Mouse (Mus musculus): ENCODE measurements around the gene Xrcc5. TPM values are rescaled to one million over a fixed set of nuclear protein-coding genes. Genes with fewer than 3 reads are reported as not detected.

Xrcc5 gene
- polyA plus RNA-seq, 1 experiment from 2014 or later = 16.7 TPM

DNA sequence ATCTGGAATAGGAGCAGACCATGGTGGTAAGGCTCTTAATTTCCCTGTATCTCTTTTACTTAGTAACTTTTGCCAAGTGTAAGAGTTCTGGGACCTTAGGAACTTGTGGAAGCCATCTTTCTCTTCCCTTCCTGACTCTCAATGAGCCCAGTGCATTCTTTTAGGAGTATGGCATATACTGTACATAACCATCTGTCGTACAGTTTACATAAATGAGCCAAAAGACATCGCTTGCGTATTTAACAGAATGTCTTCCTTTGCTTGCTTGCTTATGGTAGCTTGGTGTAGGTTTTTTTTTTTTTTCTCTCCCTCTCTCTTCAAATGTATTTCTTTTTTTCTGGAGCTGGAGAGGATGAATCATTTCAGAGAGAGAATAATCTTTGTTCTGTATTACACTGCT, 65.7 kb downstream of the Xrcc5 start:
- Histone ChIP-seq H3K9ac (no peak overlapping the region), H3K4me3 (replicated peaks; ENCODE audit: low read length) (no peak overlapping the region), H3K27ac (peak overlapping the region; percentile 43; the same call in 1 of the 2 replicates), H3K27me3 (ENCODE audit: control insufficient read depth, insufficient read depth, low read length) (no peaks in the 10 kb centered on the region), H3K4me2 (replicated peaks) (no peak overlapping the region), H3K4me1 (replicated peaks; ENCODE audit: control insufficient read depth, insufficient read depth, low read length) (no peaks in the 10 kb centered on the region), H3K9me3 (ENCODE audit: control insufficient read depth, low read length) (no peaks in the 10 kb centered on the region), H3K36me3 (replicated peaks; ENCODE audit: control insufficient read depth, insufficient read depth) (no peaks in the 10 kb centered on the region)
- WGBS = 89% methylated on average over 3 of the region's 3 CpGs
- ATAC-seq (ENCODE audit: low FRiP score) (no peak), DNase-seq (ENCODE audit: low spot score) (no peak)

DNA sequence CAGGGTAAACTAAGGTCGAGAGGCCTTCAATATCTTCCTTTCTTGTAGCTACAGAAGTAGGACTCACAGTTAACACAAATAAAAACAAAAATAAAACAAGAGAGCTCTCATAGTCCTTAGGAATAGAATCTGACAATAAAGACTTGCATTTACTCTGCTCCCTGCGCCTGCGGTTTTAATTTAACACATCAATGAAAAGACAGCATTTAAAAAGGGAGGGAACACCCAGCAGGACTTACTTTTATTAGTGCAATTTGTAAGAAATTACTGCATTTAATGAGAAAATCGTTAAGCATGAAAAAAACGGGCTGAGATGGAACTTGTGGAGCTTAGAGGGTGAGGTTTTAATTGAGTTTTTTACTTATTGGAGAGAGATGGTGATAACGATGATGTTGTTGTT, 66.4 kb downstream of the Xrcc5 start:
- Histone ChIP-seq H3K4me2 (replicated peaks) (no peak overlapping the region), H3K27me3 (ENCODE audit: control insufficient read depth, insufficient read depth, low read length) (no peaks in the 10 kb centered on the region), H3K27ac (peak overlapping the region; percentile 36; the same call in 1 of the 2 replicates), H3K9me3 (ENCODE audit: control insufficient read depth, low read length) (no peaks in the 10 kb centered on the region), H3K9ac (no peak overlapping the region), H3K4me3 (replicated peaks; ENCODE audit: low read length) (no peak overlapping the region), H3K36me3 (replicated peaks; ENCODE audit: control insufficient read depth, insufficient read depth) (no peaks in the 10 kb centered on the region), H3K4me1 (replicated peaks; ENCODE audit: control insufficient read depth, insufficient read depth, low read length) (no peaks in the 10 kb centered on the region)
- ATAC-seq (ENCODE audit: low FRiP score) (no peak), DNase-seq (ENCODE audit: low spot score) (no peak)
- 69% methylated on average over 6 of the region's 6 CpGs for WGBS

DNA sequence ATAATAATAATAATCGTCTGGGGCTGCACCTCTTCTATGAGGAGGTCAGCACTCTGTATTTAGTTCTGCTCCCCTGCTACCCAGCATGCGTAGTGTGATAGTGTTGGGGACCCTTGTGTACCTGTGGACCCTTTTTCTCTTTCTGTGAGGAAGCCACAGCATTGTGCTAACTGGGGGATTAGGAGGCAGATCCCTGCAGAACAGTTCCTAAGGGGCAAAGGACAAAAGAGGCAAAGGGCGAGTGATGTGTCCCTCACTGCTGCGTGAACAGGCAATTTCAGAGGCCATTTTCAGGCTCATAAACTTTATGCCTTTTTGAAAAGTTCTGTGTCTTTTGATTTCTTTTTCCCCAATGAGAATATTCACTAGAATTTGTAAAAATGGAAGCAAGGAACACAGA, 66.8 kb downstream of the Xrcc5 start:
- WGBS = 60% methylated on average over 4 of the region's 4 CpGs
- DNase-seq (ENCODE audit: low spot score) (no peak), ATAC-seq (ENCODE audit: low FRiP score) (no peak)
- Histone ChIP-seq H3K4me2 (replicated peaks) (no peak overlapping the region), H3K4me1 (replicated peaks; ENCODE audit: control insufficient read depth, insufficient read depth, low read length) (0 out of 2 replicates have a peak, but pooled peaks cover under 1% of the 10 kb centered on the region), H3K27ac (no peak overlapping the region), H3K27me3 (ENCODE audit: control insufficient read depth, insufficient read depth, low read length) (no peaks in the 10 kb centered on the region), H3K9me3 (ENCODE audit: control insufficient read depth, low read length) (no peaks in the 10 kb centered on the region), H3K36me3 (replicated peaks; ENCODE audit: control insufficient read depth, insufficient read depth) (no peaks in the 10 kb centered on the region), H3K4me3 (replicated peaks; ENCODE audit: low read length) (no peak overlapping the region), H3K9ac (no peak overlapping the region)

DNA sequence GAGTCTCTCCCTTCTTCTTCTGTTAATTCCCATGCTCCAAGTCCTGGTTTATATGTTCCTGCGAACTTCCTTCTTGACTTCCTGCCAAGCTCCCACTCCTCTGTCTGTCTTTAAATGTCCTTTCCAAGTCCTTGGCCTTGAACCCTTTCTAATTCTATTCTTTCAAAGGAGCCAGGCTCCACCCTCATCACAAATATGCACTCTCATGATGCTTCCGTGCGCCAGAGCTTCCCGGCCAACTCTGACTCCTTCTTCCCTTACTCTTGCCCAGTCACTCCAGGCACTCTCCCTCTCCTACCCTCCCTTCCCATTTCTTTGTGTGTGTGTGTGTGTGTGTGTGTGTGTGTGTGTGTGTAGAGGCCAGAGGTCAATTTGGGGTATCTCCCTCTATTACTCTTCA, 70.9 kb downstream of the Xrcc5 start:
- Histone ChIP-seq H3K27me3 (ENCODE audit: control insufficient read depth, insufficient read depth, low read length) (no peaks in the 10 kb centered on the region), H3K27ac (no peak overlapping the region), H3K4me2 (replicated peaks) (no peak overlapping the region), H3K36me3 (replicated peaks; ENCODE audit: control insufficient read depth, insufficient read depth) (0 out of 2 replicates have a peak, but pooled peaks cover 6% of the 10 kb centered on the region), H3K4me1 (replicated peaks; ENCODE audit: control insufficient read depth, insufficient read depth, low read length) (0 out of 2 replicates have a peak, but pooled peaks cover 11% of the 10 kb centered on the region), H3K4me3 (replicated peaks; ENCODE audit: low read length) (no peak overlapping the region), H3K9ac (no peak overlapping the region), H3K9me3 (ENCODE audit: control insufficient read depth, low read length) (no peaks in the 10 kb centered on the region)
- ATAC-seq (ENCODE audit: low FRiP score) (no peak), DNase-seq (ENCODE audit: low spot score) (no peak)
- WGBS = 86% methylated on average over 4 of the region's 4 CpGs

DNA sequence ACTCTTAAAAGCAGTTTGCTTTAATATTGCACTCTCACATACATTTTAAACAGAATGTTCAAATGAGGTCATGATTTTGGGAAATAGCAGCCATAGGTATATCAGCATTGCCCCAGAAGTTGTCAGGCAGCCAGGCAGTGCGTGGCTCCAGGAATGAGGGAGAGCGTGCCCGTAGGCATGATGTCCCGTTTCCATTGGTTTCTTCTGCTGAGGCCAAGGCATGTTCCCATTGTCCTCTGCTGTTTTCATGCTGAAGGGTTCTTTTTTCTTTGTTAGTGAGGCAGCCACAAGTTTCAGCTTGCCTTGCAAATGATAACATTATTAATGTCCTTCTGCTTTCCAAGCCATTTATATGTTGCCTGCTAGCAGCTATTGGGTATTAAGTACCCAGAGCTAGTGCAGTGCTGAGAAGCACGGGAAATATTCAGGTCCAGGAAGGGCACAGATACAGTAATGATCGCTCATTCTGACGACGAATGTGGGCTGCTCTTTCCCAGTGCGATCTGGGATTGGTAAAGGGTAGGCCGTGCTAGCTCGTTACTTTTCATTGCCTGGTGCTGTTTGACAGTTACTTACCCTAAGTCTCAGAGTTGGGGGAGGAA, 72.6 kb downstream of the Xrcc5 start:
- Histone ChIP-seq H3K4me2 (replicated peaks) (no peak overlapping the region), H3K27ac (peak overlapping the region; percentile 64; the same call in 1 of the 2 replicates), H3K9ac (no peak overlapping the region), H3K4me3 (replicated peaks; ENCODE audit: low read length) (no peak overlapping the region), H3K9me3 (ENCODE audit: control insufficient read depth, low read length) (no peaks in the 10 kb centered on the region), H3K36me3 (replicated peaks; ENCODE audit: control insufficient read depth, insufficient read depth) (0 out of 2 replicates have a peak, but pooled peaks cover 6% of the 10 kb centered on the region), H3K4me1 (replicated peaks; ENCODE audit: control insufficient read depth, insufficient read depth, low read length) (0 out of 2 replicates have a peak, but pooled peaks cover 11% of the 10 kb centered on the region), H3K27me3 (ENCODE audit: control insufficient read depth, insufficient read depth, low read length) (no peaks in the 10 kb centered on the region)
- 72% methylated on average over 11 of the region's 11 CpGs for WGBS
- ATAC-seq (ENCODE audit: low FRiP score) (peak; percentile 40; the same call in 1 of the 2 replicates), DNase-seq (ENCODE audit: low spot score) (peak; percentile 45)

DNA sequence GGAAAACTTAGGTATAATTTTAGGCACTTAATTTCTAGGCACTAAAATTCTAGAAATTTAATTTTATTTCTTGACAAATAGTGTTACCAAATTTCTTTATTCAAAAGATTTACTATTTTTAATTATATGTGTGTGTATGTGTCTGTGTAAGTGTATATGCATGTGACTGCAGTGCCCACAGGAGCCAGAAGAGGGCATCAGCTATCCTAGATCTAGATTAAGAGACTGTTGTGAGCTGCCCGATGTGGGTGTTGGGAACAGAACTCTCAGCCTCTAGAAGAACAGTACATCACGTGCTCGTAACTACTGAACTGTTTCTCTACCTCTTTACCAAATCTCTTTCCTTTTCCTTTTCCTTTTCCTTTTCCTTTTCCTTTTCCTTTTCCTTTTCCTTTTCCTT, 73.3 kb downstream of the Xrcc5 start:
- no peak for ATAC-seq (ENCODE audit: low FRiP score)

DNA sequence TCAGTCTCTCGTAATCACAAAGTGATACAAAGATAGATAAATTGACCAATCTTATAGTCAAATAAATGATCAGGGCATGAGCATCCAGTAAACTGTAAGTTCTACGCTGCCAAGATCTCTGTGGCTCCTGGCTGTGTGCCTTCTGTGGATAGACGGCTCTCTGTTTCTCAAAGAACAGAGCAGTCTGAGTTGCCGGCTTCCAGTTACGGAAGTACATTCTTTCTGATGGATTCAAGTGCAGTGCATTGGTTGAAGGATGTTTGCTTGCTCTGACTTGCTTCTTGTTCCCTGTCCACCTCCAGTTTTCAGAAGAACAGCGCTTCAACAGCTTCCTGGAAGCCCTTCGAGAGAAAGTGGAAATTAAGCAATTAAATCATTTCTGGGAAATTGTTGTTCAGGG, 75.8 kb downstream of the Xrcc5 start:
- DNase-seq (ENCODE audit: low spot score) = no peak

More for the DNA sequence above, 73.3 kb downstream of the Xrcc5 start:
- DNase-seq (ENCODE audit: low spot score) = no peak
- 0 out of 2 replicates have a peak, but pooled peaks cover 11% of the 10 kb centered on the region for H3K4me1 ChIP-seq (replicated peaks; ENCODE audit: control insufficient read depth, insufficient read depth, low read length)
- H3K36me3 ChIP-seq (replicated peaks; ENCODE audit: control insufficient read depth, insufficient read depth) = peaks cover 6% of the 10 kb centered on the region; the same call in 1 of the 2 replicates
- no peaks in the 10 kb centered on the region for H3K27me3 ChIP-seq (ENCODE audit: control insufficient read depth, insufficient read depth, low read length)
- no peak overlapping the region for H3K9ac ChIP-seq
- no peaks in the 10 kb centered on the region for H3K9me3 ChIP-seq (ENCODE audit: control insufficient read depth, low read length)
- no peak overlapping the region for H3K4me3 ChIP-seq (replicated peaks; ENCODE audit: low read length)
- no peak overlapping the region for H3K4me2 ChIP-seq (replicated peaks)
- no peak overlapping the region for H3K27ac ChIP-seq
- 100% methylated on average over 3 of the region's 3 CpGs for WGBS

DNA sequence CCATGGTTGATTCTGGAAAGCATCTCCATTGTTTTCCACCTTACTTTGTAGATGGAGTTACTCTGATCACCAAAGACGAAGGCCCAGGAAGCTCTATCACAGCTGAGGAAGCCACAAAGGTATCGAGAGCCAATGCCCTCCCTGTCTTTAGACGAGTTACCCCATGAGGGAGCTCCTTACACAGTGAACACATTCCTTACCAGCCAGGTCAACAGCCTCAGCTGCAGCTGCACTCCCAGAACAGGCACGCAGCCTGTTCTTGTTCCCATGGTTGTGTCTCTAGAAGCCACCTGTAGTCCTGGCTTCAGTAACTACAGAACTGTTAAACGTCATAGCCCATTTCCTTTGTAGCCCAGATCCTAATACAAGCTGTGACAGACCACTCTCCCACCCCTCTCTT, 76.4 kb downstream of the Xrcc5 start:
- Histone ChIP-seq H3K27me3 (ENCODE audit: control insufficient read depth, insufficient read depth, low read length) (no peaks in the 10 kb centered on the region), H3K9me3 (ENCODE audit: control insufficient read depth, low read length) (no peaks in the 10 kb centered on the region), H3K4me1 (replicated peaks; ENCODE audit: control insufficient read depth, insufficient read depth, low read length) (0 out of 2 replicates have a peak, but pooled peaks cover 11% of the 10 kb centered on the region), H3K4me3 (replicated peaks; ENCODE audit: low read length) (no peak overlapping the region), H3K27ac (no peak overlapping the region), H3K9ac (no peak overlapping the region), H3K4me2 (replicated peaks) (no peak overlapping the region), H3K36me3 (replicated peaks; ENCODE audit: control insufficient read depth, insufficient read depth) (peaks cover 13% of the 10 kb centered on the region)
- 80% methylated on average over 5 of the region's 5 CpGs for WGBS
- ATAC-seq (ENCODE audit: low FRiP score) = no peak
- DNase-seq (ENCODE audit: low spot score) = no peak

More for the DNA sequence above, 75.8 kb downstream of the Xrcc5 start:
- H3K4me3 ChIP-seq (replicated peaks; ENCODE audit: low read length) = no peak overlapping the region
- no peak for ATAC-seq (ENCODE audit: low FRiP score)
- H3K9ac ChIP-seq = no peak overlapping the region
- peaks cover 13% of the 10 kb centered on the region for H3K36me3 ChIP-seq (replicated peaks; ENCODE audit: control insufficient read depth, insufficient read depth)
- H3K4me2 ChIP-seq (replicated peaks) = no peak overlapping the region
- no peaks in the 10 kb centered on the region for H3K27me3 ChIP-seq (ENCODE audit: control insufficient read depth, insufficient read depth, low read length)
- no peak overlapping the region for H3K27ac ChIP-seq
- WGBS = 85% methylated on average over 7 of the region's 7 CpGs
- H3K9me3 ChIP-seq (ENCODE audit: control insufficient read depth, low read length) = no peaks in the 10 kb centered on the region
- H3K4me1 ChIP-seq (replicated peaks; ENCODE audit: control insufficient read depth, insufficient read depth, low read length) = 0 out of 2 replicates have a peak, but pooled peaks cover 11% of the 10 kb centered on the region

DNA sequence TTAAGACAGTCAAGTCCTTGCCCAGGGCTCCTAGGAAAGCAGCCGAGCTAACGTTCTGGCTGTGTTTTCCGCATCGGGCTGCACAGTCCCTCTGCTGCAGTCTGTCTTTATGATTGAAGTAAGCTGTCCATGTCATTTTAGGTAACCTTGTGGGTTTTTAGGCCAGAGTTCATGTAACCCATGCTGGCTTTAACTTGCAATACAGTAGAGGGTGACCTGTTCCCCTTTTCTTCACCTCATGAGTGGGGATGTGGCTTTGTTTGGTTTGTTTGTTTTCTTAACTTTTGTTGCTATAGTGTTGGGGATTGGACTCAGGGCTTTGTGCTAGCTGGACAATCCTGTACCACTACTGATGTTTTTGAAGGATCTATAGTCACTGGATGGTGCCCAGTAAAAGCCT, 83.2 kb downstream of the Xrcc5 start:
- no peaks in the 10 kb centered on the region for H3K9me3 ChIP-seq (ENCODE audit: control insufficient read depth, low read length)
- no peak overlapping the region for H3K4me3 ChIP-seq (replicated peaks; ENCODE audit: low read length)
- peaks cover 14% of the 10 kb centered on the region for H3K36me3 ChIP-seq (replicated peaks; ENCODE audit: control insufficient read depth, insufficient read depth)
- 65% methylated on average over 4 of the region's 4 CpGs for WGBS
- no peaks in the 10 kb centered on the region for H3K4me1 ChIP-seq (replicated peaks; ENCODE audit: control insufficient read depth, insufficient read depth, low read length)
- H3K9ac ChIP-seq = no peak overlapping the region
- DNase-seq (ENCODE audit: low spot score) = no peak
- no peaks in the 10 kb centered on the region for H3K27me3 ChIP-seq (ENCODE audit: control insufficient read depth, insufficient read depth, low read length)
- H3K4me2 ChIP-seq (replicated peaks) = no peak overlapping the region
- ATAC-seq (ENCODE audit: low FRiP score) = no peak
- H3K27ac ChIP-seq = no peak overlapping the region
